Mouse (Mus musculus) brain, adult 2 months (tissue): ENCODE data around the gene Dyrk3.

ENCODE experiments used
- DNase-seq: peaks from one replicate; pipeline ENCODE4 v3.0.0; 2011; ENCODE audit warnings: low read depth, low spot score

The Dyrk3 gene

GRCm38 (mm10) chr1:131084289-131084688 lies 53.9 kb downstream of the Dyrk3 start:
- no peak for DNase-seq

- DNase-seq: no peak
These were observed 54.5 kb downstream of the Dyrk3 start for GRCm38 (mm10) chr1:131083609-131084008.

DNA sequence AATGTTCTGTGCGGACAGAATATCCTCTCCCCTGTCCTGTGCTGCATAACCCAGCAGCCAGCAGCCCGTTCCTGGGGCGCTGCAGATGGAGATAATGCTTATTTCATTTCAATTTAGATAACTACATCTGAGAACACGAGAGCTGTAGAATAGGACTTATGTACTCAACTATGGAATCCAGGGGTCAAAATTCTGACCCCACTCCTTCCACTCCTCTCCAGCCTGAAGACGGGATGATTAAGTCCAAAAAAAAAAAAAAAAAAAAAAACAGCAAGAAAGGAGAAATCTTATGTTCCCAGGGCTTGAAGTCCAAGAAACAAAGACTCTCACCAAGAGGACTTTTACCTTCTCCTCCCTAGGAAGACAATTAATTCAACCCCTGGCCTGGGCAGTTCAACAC lies 55.0 kb downstream of the Dyrk3 start:
- no peak for DNase-seq

DNA sequence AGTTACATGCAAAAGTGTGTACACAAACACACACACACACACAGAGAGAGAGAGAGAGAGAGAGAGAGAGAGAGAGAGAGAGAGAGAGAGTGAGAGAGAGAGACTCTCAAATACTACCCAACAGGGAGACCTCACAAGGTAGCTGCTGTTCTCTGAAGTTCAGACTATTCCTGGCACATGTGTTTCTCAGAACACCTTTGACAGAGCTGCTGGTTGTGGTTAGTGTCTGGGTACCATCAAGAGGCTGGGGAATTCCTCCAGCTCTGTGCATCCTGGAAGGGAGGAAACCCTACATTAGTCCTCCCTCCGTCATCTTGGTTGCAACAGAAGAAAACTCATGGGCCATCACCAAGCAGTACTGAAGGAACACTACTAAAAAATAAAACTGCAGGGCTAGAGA lies 57.5 kb downstream of the Dyrk3 start:
- no peak for DNase-seq

DNA sequence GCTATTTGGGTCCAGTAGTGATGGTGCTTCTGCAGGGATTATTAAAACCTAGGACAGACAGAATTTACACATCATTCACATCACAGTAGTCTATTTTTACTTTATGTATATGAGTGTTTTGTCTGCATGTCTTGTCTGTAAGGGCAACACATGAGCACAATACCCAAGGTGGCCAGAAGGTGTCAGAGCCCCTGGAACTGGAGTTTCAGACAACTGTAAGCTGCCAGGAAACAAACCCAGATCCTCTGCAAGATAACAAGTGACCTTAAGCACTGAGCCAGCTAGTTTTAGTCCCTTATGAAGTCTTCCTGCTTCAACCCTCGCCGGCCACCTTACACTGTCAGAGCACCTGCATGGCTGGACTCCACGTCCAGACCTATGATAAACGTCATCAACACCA lies 58.4 kb downstream of the Dyrk3 start:
- DNase-seq: no peak

- DNase-seq: peak; percentile 88
These were observed 59.3 kb downstream of the Dyrk3 start for GRCm38 (mm10) chr1:131078761-131079330.
